Mouse (Mus musculus): ENCODE data around the gene Tcf25. TPM values are rescaled to one million over a fixed set of nuclear protein-coding genes. Genes with fewer than 3 reads are reported as not detected.

Gene Tcf25
- total RNA-seq (2023), result 258 to 306 TPM (median 267 TPM) in 4 replicates

GRCm38 (mm10) chr8:123373403-123374238 lies at the start of gene Tcf25:
Tcf25 (plus strand) TSS chr8:123373753.

GRCm38 (mm10) chr8:123332262-123333090 lies 41.1 kb upstream of the Tcf25 start, which contains the start of gene Spire2:
Spire2 (plus strand) TSS chr8:123332713.

GRCm38 (mm10) chr8:123406786-123407185 lies 33.2 kb downstream of the Tcf25 start, which contains the start of gene Mc1r:
Mc1r (plus strand) TSS chr8:123407107.

GRCm38 (mm10) chr8:123411246-123411645 lies 37.7 kb downstream of the Tcf25 start, which contains the start of gene Tubb3:
Tubb3 (plus strand) TSS chr8:123411424.

GRCm38 (mm10) chr8:123423441-123423840 lies 49.9 kb downstream of the Tcf25 start, which contains the start of gene Def8:
Def8 (plus strand) TSS chr8:123423527.

Other genes starting within 250 kb of the Tcf25 start
- gene Sult5a1, start 215.4 kb upstream of the Tcf25 start, total RNA-seq (2023), result not detected in 4 replicates
- not detected in 4 replicates for gene Dpep1, start 187.5 kb upstream of the Tcf25 start, total RNA-seq (2023)
- gene Chmp1a, start 161.0 kb upstream of the Tcf25 start, total RNA-seq (2023), result 61.9 to 67.8 TPM (median 65.2 TPM) in 4 replicates
- gene Spata33, start 160.9 kb upstream of the Tcf25 start, total RNA-seq (2023), result 0.18 to 0.56 TPM in 2 of 4 replicates, not detected in the others
- gene Cdk10, start 148.9 kb upstream of the Tcf25 start, total RNA-seq (2023), result 57.4 to 62.6 TPM (median 58.3 TPM) in 4 replicates
- gene Spata2l, start 137.5 kb upstream of the Tcf25 start, total RNA-seq (2023), result 11.2 to 13.8 TPM (median 13.3 TPM) in 4 replicates
- gene Zfp276, start 119.6 kb upstream of the Tcf25 start, total RNA-seq (2023), result 29.7 to 38.3 TPM (median 32.5 TPM) in 4 replicates
- 33.3 to 38.8 TPM (median 36.4 TPM) in 4 replicates for gene Vps9d1, start 119.4 kb upstream of the Tcf25 start, total RNA-seq (2023)
- gene Fanca, start 55.2 kb upstream of the Tcf25 start, total RNA-seq (2023), result 85.7 to 89.4 TPM (median 85.9 TPM) in 4 replicates
- not detected in 4 replicates for gene Spire2, start 41.0 kb upstream of the Tcf25 start, total RNA-seq (2023)
- gene Mc1r, start 33.4 kb downstream of the Tcf25 start, total RNA-seq (2023), result 0.14 to 0.21 TPM in 2 of 4 replicates, not detected in the others
- gene Tubb3, start 37.7 kb downstream of the Tcf25 start, total RNA-seq (2023), result 0.38 to 2.1 TPM (median 0.61 TPM) in 3 of 4 replicates, not detected in the other
- 9.5 to 13.4 TPM (median 12.7 TPM) in 4 replicates for gene Def8, start 49.8 kb downstream of the Tcf25 start, total RNA-seq (2023)
- 45.5 to 55.1 TPM (median 51.3 TPM) in 4 replicates for gene Afg3l1, start 104.2 kb downstream of the Tcf25 start, total RNA-seq (2023)
- not detected in 4 replicates for gene Dbndd1, start 141.7 kb downstream of the Tcf25 start, total RNA-seq (2023)
- 3.3 to 5.9 TPM (median 4.1 TPM) in 4 replicates for gene Gas8, start 145.1 kb downstream of the Tcf25 start, total RNA-seq (2023)